Mouse (Mus musculus): ENCODE measurements around the gene Ddost. TPM values are rescaled to one million over a fixed set of nuclear protein-coding genes. Genes with fewer than 3 reads are reported as not detected.

Ddost gene
- total RNA-seq, 1 experiment from 2014 or later, result 107 TPM

GRCm38 (mm10) chr4:138333135-138333534, 28.6 kb downstream of the Ddost start:
- no peak for ATAC-seq (replicated peaks; ENCODE audit: low read depth, poor library complexity, severe bottlenecking)

GRCm38 (mm10) chr4:138335036-138335435, 30.5 kb downstream of the Ddost start:
- no peak for ATAC-seq (replicated peaks; ENCODE audit: low read depth, poor library complexity, severe bottlenecking)

GRCm38 (mm10) chr4:138335648-138336047, 31.1 kb downstream of the Ddost start:
- no peak for ATAC-seq (replicated peaks; ENCODE audit: low read depth, poor library complexity, severe bottlenecking)

DNA sequence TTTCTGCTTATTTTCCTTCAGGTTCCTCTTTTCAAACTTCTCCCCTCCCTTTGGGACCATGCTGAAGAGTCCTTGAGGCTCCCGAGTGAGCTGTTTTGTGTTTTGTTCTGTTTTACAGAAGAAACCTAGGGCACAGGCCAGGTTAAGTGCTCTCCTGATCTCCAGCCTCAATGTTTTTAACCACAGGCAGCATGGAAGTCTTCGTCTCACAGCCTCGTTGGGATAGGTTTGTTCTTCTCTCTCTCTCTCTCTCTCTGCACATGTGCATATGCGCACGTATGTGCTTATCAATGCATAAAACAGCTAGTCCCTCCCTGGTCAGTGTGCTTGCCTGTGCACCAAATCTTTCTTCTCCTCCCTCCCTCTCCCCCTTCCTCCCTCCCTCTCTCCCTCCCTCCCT, 32.3 kb downstream of the Ddost start:
- ATAC-seq (replicated peaks; ENCODE audit: low read depth, poor library complexity, severe bottlenecking), result no peak

DNA sequence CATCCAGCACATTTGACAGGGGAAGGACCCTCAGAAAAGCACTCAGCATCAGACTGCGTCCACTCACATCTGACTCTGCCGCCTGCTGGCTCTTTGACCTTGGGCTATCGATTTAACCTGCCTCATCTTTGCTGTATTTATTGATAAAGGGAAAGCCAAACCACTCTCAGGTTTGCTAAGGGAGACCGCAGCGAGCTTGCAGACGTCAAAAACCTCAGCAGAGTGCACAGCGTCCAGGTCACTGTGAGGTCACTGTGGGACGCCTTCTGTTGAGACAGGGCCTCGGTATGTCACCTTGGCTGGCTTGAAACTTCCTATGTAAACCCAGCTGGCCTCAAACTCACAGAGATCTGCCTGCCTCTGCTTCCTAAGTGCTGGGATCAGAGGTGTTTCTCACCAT, 32.8 kb downstream of the Ddost start:
- no peak for ATAC-seq (replicated peaks; ENCODE audit: low read depth, poor library complexity, severe bottlenecking)

- ATAC-seq (replicated peaks; ENCODE audit: low read depth, poor library complexity, severe bottlenecking), result peak; percentile 29; the same call in 1 of the 2 replicates
These were observed 35.4 kb downstream of the Ddost start for GRCm38 (mm10) chr4:138339963-138340362.

- ATAC-seq (replicated peaks; ENCODE audit: low read depth, poor library complexity, severe bottlenecking), result no peak
These were observed 36.9 kb downstream of the Ddost start for GRCm38 (mm10) chr4:138341393-138341792.

- ATAC-seq (replicated peaks; ENCODE audit: low read depth, poor library complexity, severe bottlenecking), result no peak
These were observed 37.5 kb downstream of the Ddost start for GRCm38 (mm10) chr4:138342048-138342447.

DNA sequence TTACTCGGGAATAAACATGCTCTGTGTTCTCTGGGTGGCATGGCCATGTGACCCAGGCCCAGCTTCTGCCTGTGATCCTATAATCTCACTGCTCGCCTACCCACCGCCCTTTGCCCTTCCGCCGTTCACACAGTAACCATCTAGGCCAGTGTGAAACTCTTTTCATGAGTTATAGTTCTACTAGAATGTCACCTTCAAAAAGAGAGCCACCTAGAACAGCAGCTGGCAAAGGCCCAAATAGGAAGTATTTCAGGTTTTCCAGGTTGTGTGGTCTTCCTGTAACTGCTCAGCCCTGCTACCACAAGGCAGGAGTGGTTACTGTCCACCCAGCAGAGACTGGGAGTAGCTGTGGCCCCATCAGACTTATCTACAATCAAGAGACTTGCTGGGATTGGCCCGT, 38.2 kb downstream of the Ddost start:
- ATAC-seq (replicated peaks; ENCODE audit: low read depth, poor library complexity, severe bottlenecking), result no peak

GRCm38 (mm10) chr4:138343341-138343837, 38.9 kb downstream of the Ddost start:
- no peak for ATAC-seq (replicated peaks; ENCODE audit: low read depth, poor library complexity, severe bottlenecking)

DNA sequence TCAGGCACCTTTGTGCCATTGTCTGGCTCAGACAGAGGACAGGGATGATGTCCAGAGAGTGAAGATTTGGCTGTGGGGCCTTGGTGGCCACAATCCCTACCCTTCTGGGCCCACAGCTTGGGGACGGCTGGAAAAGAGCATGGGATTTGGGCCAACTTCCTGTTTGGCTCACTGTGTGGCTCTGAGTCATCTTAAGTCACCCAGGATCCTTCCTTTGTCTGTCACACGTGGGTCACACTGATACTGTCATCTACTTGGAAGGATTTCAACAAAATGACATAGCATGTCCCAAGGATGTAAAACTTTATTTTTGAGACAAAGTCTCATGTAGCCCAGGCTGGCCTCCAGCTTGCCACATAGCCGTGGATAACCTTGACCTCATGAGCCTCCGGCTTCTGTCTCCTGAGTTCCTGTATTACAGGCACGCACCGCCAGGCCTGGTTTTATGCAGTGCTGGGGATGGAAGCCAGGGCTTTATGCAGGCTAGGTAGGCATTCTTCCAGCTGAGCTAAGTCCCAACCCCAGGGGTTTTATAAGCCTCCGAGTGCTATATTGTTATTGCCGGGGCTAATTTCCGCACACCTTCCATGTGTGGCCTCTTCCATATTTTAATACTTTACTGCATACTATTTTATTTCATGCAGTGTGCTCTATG, 40.5 kb downstream of the Ddost start:
- ATAC-seq (replicated peaks; ENCODE audit: low read depth, poor library complexity, severe bottlenecking), result 0 out of 2 replicates have a peak, but pooled peaks have one; percentile 18

DNA sequence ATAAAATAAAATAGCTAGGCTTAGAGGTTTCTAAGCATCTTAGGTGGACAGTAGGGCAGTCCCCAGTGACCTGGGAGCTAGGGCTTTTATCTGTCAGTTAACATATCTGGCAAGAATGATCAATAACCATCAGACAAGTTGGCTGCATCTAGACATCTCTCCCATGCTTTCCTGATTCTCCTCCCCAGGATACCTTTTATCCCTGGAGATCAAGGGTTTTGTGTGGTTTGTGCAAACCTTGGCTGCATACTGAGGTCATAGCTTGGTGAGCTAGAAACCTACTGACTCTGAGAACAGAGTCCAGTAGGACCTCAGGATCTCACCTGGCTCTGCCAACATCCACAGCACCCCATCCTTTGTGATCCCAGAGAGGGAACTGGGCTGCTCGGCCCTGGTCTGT, 42.8 kb downstream of the Ddost start:
- ATAC-seq (replicated peaks; ENCODE audit: low read depth, poor library complexity, severe bottlenecking), result no peak

GRCm38 (mm10) chr4:138348716-138349115, 44.2 kb downstream of the Ddost start:
- no peak for ATAC-seq (replicated peaks; ENCODE audit: low read depth, poor library complexity, severe bottlenecking)

DNA sequence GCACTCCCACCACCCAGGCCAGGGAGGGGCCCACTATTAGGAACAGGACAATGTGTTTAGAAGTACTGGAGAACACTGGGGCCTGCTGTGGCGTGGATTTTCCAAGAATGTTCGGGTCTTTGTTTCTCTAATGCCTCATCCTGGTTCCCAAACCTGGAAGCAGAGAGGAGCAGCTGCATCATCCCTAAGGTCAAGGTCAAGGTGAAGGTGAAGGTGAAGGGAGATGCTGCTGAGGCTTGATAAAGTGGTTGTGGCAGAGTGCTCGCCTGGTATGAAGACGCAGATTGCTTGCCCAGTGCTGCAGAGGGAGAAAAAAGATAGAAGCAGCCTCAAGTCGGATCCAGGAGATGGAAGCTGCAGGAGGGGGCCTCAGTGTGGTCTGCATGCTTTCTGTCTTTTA, 47.3 kb downstream of the Ddost start:
- ATAC-seq (replicated peaks; ENCODE audit: low read depth, poor library complexity, severe bottlenecking), result no peak

GRCm38 (mm10) chr4:138352692-138353091, 48.2 kb downstream of the Ddost start:
- ATAC-seq (replicated peaks; ENCODE audit: low read depth, poor library complexity, severe bottlenecking), result no peak

GRCm38 (mm10) chr4:138353438-138354171, 49.1 kb downstream of the Ddost start:
- ATAC-seq (replicated peaks; ENCODE audit: low read depth, poor library complexity, severe bottlenecking), result no peak

DNA sequence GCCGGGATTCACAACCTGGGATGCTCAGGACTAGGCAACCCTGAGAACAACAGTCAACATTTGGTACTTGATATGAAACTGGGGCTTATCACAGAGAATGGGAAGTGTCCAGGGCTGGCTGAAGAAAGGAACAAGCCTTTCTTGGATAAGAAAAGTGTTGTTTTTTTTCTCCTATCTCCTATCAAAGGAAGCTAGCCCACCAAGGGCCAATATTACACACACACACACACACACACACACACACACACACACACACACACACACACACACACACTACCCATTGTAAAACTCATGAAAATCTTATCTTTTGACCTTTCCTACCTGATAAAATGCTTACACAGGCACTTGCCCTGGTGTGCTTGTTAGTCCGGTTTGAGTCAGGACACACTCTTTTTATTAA, 51.0 kb downstream of the Ddost start:
- no peak for ATAC-seq (replicated peaks; ENCODE audit: low read depth, poor library complexity, severe bottlenecking)

DNA sequence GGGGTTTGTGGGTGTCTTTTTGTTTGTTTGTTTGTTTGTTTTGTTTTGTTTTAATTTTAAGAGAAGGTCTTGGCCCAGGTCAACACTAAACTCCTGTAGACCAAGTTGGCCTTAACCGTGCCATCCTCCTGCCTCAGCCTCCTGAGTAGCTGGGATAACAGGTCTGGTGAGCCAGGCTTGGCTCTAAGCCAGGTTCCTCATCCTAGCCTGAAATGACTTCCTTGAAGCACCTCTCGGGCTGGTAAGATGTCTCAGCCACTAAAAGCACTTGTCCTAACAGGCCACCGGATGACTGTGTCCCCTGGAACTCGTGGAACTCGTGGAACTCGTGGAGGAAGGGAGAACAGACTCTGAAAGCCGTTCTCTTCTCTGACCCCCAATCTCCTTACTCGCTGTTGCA, 51.6 kb downstream of the Ddost start:
- ATAC-seq (replicated peaks; ENCODE audit: low read depth, poor library complexity, severe bottlenecking), result no peak

DNA sequence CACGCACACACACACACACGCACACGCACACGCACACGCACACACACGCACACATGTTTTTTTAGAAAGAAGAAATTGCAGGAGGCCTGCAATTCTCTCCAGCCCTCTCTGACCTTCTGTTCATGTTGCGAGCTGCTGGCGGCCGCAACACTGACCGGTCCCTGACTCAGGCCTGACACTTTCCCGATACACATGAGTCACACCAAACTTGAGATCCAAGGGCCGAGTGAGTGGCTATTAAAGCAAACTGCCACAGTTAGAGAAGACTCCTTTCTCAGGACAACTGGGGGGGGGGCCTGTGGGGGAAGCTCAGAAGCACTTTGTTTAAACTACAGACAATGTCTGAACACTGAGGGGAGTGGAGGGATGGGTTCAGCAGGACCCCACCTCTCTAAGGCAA, 52.0 kb downstream of the Ddost start:
- ATAC-seq (replicated peaks; ENCODE audit: low read depth, poor library complexity, severe bottlenecking), result no peak

GRCm38 (mm10) chr4:138358176-138358575, 53.6 kb downstream of the Ddost start:
- no peak for ATAC-seq (replicated peaks; ENCODE audit: low read depth, poor library complexity, severe bottlenecking)

- ATAC-seq (replicated peaks; ENCODE audit: low read depth, poor library complexity, severe bottlenecking), result no peak
These were observed 56.9 kb downstream of the Ddost start for GRCm38 (mm10) chr4:138361370-138361821.
